Mouse (Mus musculus): Measurements from ENCODE around the gene Fgfr2.

DNA sequence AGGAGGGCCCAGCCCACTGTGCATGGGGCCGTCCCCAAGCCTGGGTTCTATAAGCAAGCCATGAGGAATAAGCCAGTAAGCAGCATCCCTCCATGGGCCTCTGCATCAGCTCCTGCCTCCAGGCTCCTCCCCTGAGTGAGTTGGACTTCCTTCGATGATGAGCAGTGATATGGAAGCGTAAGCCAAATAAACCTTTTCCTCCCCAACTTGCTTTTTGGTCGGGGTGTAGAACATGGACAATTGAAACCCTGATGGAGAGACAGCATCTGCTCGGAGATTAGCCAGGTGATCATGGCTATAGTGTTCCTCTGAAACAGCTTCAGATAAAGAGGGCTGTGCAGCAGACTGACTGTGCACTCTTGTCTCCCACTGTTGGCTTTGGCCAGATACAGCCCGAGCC is 2155.2 kb downstream of the Fgfr2 start:
- TF ChIP-seq CTCF (IDR thresholded peaks at IDR 0.05): no peak
- TF ChIP-seq EP300 (IDR thresholded peaks at IDR 0.05): no peak
